Mouse (Mus musculus) urinary bladder, postnatal 36 days (tissue): ENCODE measurements around the gene Chrnb2.

Experiments
- DNase-seq, 2 experiments: peaks; one replicate each; pipeline ENCODE4 v3.0.0; 2022; ENCODE audit warnings: low spot score in 2 of 2, mixed read lengths in 1 of 2

Chrnb2 gene

DNA sequence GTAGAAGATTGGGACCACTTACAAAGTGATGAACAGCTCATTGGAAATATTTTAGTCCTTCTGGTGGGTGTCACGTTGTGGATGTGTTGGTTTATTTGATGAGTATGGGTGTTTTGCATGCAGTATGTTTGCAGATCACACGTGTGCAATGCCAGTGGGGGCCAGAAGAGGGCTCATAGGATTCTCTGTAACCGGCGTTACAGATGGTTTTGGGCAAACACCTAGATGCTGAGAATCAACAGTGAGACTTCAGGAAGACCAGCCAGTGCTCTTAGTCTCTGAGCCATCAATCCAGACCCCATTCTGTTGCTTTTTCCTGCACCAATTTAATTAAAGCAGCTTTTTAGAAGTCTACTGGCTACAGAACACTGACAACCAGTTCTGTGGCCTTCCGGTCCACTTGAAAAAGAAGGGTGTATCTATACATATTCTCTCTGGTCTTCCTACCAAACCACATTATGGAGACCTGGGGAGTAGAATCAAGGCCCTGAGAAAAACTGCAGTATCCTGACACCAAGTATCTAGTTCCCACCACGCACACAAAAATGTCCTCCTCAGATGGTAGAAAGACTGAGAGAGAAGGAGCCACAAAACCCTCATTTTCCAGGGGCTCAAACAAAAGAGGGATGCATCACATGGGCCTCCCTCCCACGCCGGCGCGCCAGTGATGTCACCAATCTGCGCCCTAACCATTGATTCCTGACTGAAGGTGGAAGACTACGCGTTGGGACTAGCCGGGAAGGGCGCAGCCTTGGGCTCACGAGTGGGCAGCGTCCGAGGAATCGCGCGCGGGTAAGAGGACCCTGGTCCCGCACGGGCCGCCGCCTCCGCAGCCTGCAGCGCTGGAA lies 49.8 kb downstream of the Chrnb2 start, which contains the start of gene Adar:
Gene Adar, plus strand, starts transcription at position 664 of the 848 bp plus-strand sequence.
- DNase-seq: peak; percentile 61 to 71

DNA sequence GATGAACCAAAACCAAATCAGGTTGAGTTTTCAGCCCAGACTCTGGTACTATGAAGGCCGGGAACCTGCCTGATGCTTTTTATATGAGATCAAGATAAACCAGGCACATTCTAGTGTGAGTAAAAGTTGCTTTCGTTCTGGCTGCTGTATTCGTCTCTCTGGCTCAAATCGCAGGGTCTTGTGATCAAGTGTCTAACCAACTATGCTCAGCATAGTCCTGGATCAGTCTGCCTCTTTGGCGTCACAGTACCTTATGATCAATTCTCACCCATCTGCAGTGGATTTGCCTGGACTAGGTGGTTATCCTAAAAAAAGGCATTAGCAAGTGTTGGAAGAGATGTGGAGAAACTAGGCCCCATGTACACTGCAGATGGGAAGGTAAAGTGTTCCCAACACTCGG lies 60.4 kb downstream of the Chrnb2 start:
- no peak for DNase-seq

DNA sequence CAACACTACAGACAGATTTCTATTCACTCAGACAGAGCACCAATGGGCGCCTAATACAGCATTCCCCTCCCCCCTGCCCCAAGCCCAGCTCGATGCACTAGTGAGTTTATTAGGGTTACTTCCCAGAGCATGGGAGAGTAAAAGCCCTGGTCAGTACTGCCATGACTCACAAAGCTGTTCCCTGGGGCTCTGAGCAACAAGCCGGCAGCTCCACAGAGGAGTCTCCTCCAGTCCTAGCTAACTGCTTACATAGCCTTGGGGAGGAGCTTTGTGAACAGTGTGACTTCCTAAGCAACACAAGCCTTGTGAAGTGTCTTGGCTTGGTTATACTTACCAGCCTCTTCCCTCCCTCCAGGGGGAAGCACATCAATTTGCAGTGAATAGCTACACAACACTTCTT lies 60.8 kb downstream of the Chrnb2 start:
- DNase-seq: no peak

DNA sequence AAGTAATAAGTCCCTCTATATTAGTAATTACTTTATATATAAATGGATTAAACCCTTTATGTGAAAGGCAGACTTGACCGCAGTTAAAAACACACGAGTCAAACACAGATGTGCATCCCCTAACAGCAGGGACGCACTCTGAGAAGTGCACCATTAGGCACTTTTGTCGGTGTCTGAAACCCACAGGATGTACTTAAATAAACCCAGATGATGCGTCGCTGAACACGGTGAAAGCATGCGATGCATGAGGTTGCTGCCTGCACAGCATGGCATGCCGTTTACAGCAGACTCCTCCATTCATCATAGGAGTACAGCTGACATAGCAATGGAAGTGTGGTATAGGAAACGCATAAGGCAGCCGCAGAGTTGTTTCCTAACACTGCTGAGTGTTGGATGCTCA lies 64.0 kb downstream of the Chrnb2 start:
- DNase-seq: no peak

DNA sequence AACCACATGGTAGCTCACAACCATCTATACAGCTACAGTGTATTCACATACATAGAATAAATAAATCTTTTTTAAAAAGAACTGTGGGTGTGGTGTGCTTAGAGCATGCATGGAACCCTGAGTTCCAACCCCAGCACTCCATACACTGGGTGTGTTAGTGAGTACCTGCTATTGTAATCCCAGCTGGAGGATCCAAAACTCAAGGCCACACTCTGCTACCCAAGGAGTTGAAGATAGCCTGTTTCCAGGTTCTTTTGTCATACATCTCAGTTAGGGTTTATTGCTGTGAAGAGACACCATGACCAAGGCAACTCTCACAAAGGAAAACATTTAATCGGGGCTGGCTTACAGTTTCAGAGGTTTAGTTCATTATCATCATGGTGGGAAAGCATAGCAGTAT lies 65.5 kb downstream of the Chrnb2 start:
- DNase-seq: no peak
